Mouse (Mus musculus): Measurements from ENCODE around the gene Acrbp. TPM values are rescaled to one million over a fixed set of nuclear protein-coding genes. Genes with fewer than 3 reads are reported as not detected.
A peak's percentile ranks its signal among the peaks of the same experiment; 100 is the strongest.

Acrbp gene
- polyA plus RNA-seq, 1 experiment from 2014 or later = 10.6 TPM

DNA sequence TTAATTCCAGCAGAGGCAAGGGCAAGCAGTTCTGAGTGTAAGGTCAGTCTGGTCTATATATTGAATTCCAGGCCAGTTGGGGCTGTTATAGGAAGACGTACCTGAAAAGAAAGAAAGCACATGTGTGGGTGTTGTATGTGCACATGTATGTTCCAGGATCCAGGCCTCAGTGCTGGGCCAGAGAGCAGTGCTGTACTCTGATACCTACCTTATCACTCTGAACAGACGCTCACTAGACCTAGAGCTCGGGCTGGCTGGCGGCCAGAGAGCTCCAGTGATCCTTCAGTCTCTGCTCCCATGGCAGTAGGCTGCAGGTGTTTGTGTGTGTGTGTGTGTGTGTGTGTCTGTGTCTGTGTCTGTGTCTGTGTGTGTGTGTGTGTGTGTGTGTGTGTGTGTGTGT lies 54.7 kb downstream of the Acrbp start:
- peaks cover 55% of the 10 kb centered on the region for H3K36me3 ChIP-seq (ENCODE audit: control insufficient read depth, insufficient read depth, low read length)
- H3K27ac ChIP-seq (ENCODE audit: low read length) = no peak overlapping the region
- no peak overlapping the region for H3K4me2 ChIP-seq (ENCODE audit: low read depth, low read length)
- peak; percentile 79 for ATAC-seq
- H3K4me1 ChIP-seq (ENCODE audit: control insufficient read depth, insufficient read depth, low read length) = peaks cover 12% of the 10 kb centered on the region
- no peak overlapping the region for H3K4me3 ChIP-seq (ENCODE audit: low read length)
- H3K9ac ChIP-seq (ENCODE audit: low read depth, low read length) = no peak overlapping the region
- no peaks in the 10 kb centered on the region for H3K9me3 ChIP-seq (ENCODE audit: control insufficient read depth, low read length)
- no peaks in the 10 kb centered on the region for H3K27me3 ChIP-seq (replicated peaks; ENCODE audit: control insufficient read depth, insufficient read depth, low read length)
- 86% methylated on average over 4 of the region's 4 CpGs for WGBS

DNA sequence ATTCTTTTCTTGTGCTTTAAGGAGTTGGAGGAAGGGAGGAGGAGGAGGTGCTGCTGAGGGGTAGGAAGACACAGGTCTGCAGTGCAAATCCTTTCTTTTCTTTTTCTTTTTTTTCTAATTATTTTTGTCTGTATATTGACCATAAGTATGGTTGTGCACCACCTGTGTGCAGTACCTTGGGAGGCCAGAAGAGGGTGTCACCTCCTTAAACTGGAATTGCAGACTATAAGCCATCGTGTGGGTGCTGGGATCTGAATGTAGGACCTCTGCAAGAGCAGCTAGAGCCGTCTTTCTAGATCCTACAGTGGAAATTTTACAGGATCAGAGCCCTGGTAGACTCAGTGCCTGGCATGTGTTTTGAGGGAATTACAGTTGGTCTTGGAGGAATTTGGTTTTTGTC lies 58.2 kb downstream of the Acrbp start:
- no peaks in the 10 kb centered on the region for H3K9me3 ChIP-seq (ENCODE audit: control insufficient read depth, low read length)
- peaks cover 80% of the 10 kb centered on the region for H3K36me3 ChIP-seq (ENCODE audit: control insufficient read depth, insufficient read depth, low read length)
- H3K4me2 ChIP-seq (ENCODE audit: low read depth, low read length) = no peak overlapping the region
- H3K27ac ChIP-seq (ENCODE audit: low read length) = no peak overlapping the region
- H3K27me3 ChIP-seq (replicated peaks; ENCODE audit: control insufficient read depth, insufficient read depth, low read length) = no peaks in the 10 kb centered on the region
- ATAC-seq = no peak
- no peak overlapping the region for H3K9ac ChIP-seq (ENCODE audit: low read depth, low read length)
- no peaks in the 10 kb centered on the region for H3K4me1 ChIP-seq (ENCODE audit: control insufficient read depth, insufficient read depth, low read length)
- no peak overlapping the region for H3K4me3 ChIP-seq (ENCODE audit: low read length)
- WGBS = 100% methylated on average over 2 of the region's 2 CpGs

DNA sequence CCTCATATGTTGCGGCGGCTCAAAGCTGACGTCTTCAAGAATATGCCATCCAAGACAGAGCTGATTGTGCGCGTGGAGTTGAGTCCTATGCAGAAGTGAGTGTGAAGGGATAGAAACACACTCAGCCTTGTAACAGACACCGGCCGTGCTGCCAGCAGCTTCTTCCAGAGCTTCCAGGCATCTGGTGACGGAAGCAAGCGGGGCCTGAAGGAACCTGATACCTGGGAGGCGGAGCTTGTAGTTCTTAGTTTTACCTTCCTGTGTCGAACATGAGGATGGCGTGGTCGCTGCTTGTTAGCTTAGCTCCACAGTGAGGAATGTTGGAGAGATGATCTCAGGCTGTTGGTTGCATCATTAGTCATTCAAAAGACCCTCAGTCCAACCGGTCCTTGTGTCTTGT lies 59.9 kb downstream of the Acrbp start:
- Histone ChIP-seq H3K9ac (ENCODE audit: low read depth, low read length) (no peak overlapping the region), H3K27ac (ENCODE audit: low read length) (no peak overlapping the region), H3K4me3 (ENCODE audit: low read length) (no peak overlapping the region), H3K27me3 (replicated peaks; ENCODE audit: control insufficient read depth, insufficient read depth, low read length) (no peaks in the 10 kb centered on the region), H3K9me3 (ENCODE audit: control insufficient read depth, low read length) (no peaks in the 10 kb centered on the region), H3K4me1 (ENCODE audit: control insufficient read depth, insufficient read depth, low read length) (no peaks in the 10 kb centered on the region), H3K36me3 (ENCODE audit: control insufficient read depth, insufficient read depth, low read length) (peaks cover 85% of the 10 kb centered on the region), H3K4me2 (ENCODE audit: low read depth, low read length) (no peak overlapping the region)
- 83% methylated on average over 14 of the region's 14 CpGs for WGBS
- ATAC-seq = no peak

DNA sequence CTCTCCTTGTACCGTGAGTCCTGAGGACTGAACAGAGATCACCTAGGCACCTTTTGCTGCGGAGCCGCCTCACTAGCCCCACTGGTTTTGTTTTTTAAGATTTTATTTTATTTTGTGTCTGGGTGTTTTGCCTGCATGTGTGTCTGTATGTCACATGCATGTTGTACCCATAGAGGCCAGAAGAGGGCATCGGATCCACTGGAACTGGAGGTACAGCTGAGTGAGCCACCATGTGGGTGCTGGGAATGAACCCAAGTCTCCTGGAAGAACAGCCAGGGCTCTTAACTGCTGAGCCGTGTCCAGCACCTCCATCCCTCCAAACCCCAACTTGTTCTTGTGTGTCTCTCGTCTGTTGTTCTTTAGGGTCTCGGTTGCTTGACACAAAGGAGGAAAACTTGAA lies 61.4 kb downstream of the Acrbp start:
- H3K27me3 ChIP-seq (replicated peaks; ENCODE audit: control insufficient read depth, insufficient read depth, low read length) = no peaks in the 10 kb centered on the region
- H3K27ac ChIP-seq (ENCODE audit: low read length) = no peak overlapping the region
- H3K4me1 ChIP-seq (ENCODE audit: control insufficient read depth, insufficient read depth, low read length) = no peaks in the 10 kb centered on the region
- H3K36me3 ChIP-seq (ENCODE audit: control insufficient read depth, insufficient read depth, low read length) = peaks cover 72% of the 10 kb centered on the region
- H3K9me3 ChIP-seq (ENCODE audit: control insufficient read depth, low read length) = no peaks in the 10 kb centered on the region
- H3K9ac ChIP-seq (ENCODE audit: low read depth, low read length) = no peak overlapping the region
- 86% methylated on average over 7 of the region's 7 CpGs for WGBS
- H3K4me2 ChIP-seq (ENCODE audit: low read depth, low read length) = no peak overlapping the region
- no peak overlapping the region for H3K4me3 ChIP-seq (ENCODE audit: low read length)
- ATAC-seq = no peak

DNA sequence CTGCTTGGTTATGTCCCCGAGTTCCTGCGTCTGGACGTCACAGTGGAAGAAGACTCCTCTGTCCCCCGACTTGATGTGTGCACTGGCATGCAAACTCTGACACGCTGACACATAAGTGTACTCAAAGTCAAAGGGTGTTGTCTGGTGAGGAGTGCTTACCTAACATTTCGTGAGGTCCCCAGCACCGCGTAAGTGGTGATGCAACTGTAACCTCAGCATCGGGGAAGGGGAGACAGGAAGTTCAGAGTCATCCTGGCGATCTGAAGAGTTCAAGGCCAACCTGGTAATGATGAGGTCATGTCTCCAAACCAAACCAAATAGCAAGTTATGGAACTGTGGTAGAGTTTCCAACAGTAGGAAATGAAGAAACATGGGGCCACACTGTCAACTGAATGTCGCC lies 63.1 kb downstream of the Acrbp start:
- WGBS = 89% methylated on average over 11 of the region's 11 CpGs
- Histone ChIP-seq H3K4me1 (ENCODE audit: control insufficient read depth, insufficient read depth, low read length) (no peaks in the 10 kb centered on the region), H3K9me3 (ENCODE audit: control insufficient read depth, low read length) (no peaks in the 10 kb centered on the region), H3K27me3 (replicated peaks; ENCODE audit: control insufficient read depth, insufficient read depth, low read length) (no peaks in the 10 kb centered on the region), H3K36me3 (ENCODE audit: control insufficient read depth, insufficient read depth, low read length) (peaks cover 64% of the 10 kb centered on the region), H3K4me3 (ENCODE audit: low read length) (no peak overlapping the region), H3K9ac (ENCODE audit: low read depth, low read length) (no peak overlapping the region), H3K27ac (ENCODE audit: low read length) (no peak overlapping the region), H3K4me2 (ENCODE audit: low read depth, low read length) (no peak overlapping the region)
- ATAC-seq = no peak

Small RNA genes lying within 50 kb of the gene (microRNA-seq; reads per million reads assigned to microRNA genes)
- not detected for gene Mir7045

Other genes with a start within 250 kb of the Acrbp start
- gene Spsb2, start 241.0 kb upstream of the Acrbp start, polyA plus RNA-seq (2015; fragmentation: Nextera tagmentation; extraction: Ambion mirVana) = 25.7 and 31.7 TPM in 2 replicates
- gene Tpi1, start 235.4 kb upstream of the Acrbp start, polyA plus RNA-seq (2015; fragmentation: Nextera tagmentation; extraction: Ambion mirVana) = 1,250 and 1,271 TPM in 2 replicates
- gene Usp5, start 220.2 kb upstream of the Acrbp start, polyA plus RNA-seq (2015; fragmentation: Nextera tagmentation; extraction: Ambion mirVana) = 106 and 117 TPM in 2 replicates
- gene Cdca3, start 220.1 kb upstream of the Acrbp start, polyA plus RNA-seq (2015; fragmentation: Nextera tagmentation; extraction: Ambion mirVana) = 153 and 183 TPM in 2 replicates
- 0.70 and 1.7 TPM in 2 replicates for gene Gnb3, start 209.4 kb upstream of the Acrbp start, polyA plus RNA-seq (2015; fragmentation: Nextera tagmentation; extraction: Ambion mirVana)
- gene P3h3, start 191.9 kb upstream of the Acrbp start, polyA plus RNA-seq (2015; fragmentation: Nextera tagmentation; extraction: Ambion mirVana) = 5.6 and 7.2 TPM in 2 replicates
- gene Gpr162, start 185.7 kb upstream of the Acrbp start, polyA plus RNA-seq (2015; fragmentation: Nextera tagmentation; extraction: Ambion mirVana) = 0.75 and 0.77 TPM in 2 replicates
- gene Cd4, start 161.5 kb upstream of the Acrbp start, polyA plus RNA-seq (2015; fragmentation: Nextera tagmentation; extraction: Ambion mirVana) = 0.44 and 0.70 TPM in 2 replicates
- 1.9 TPM in 2 replicates for gene Lag3, start 138.0 kb upstream of the Acrbp start, polyA plus RNA-seq (2015; fragmentation: Nextera tagmentation; extraction: Ambion mirVana)
- 87.8 and 173 TPM in 2 replicates for gene Ptms, start 129.6 kb upstream of the Acrbp start, polyA plus RNA-seq (2015; fragmentation: Nextera tagmentation; extraction: Ambion mirVana)
- 296 and 299 TPM in 2 replicates for gene Mlf2, start 118.3 kb upstream of the Acrbp start, polyA plus RNA-seq (2015; fragmentation: Nextera tagmentation; extraction: Ambion mirVana)
- gene Cops7a, start 84.2 kb upstream of the Acrbp start, polyA plus RNA-seq (2015; fragmentation: Nextera tagmentation; extraction: Ambion mirVana) = 170 and 176 TPM in 2 replicates
- 1.9 and 2.0 TPM in 2 replicates for gene Pianp, start 53.0 kb upstream of the Acrbp start, polyA plus RNA-seq (2015; fragmentation: Nextera tagmentation; extraction: Ambion mirVana)
- gene Zfp384, start 40.5 kb upstream of the Acrbp start, polyA plus RNA-seq (2015; fragmentation: Nextera tagmentation; extraction: Ambion mirVana) = 8.9 and 10.3 TPM in 2 replicates
- 96.0 and 105 TPM in 2 replicates for gene Ing4, start 9.9 kb upstream of the Acrbp start, polyA plus RNA-seq (2015; fragmentation: Nextera tagmentation; extraction: Ambion mirVana)
- gene Lpar5, start 18.2 kb downstream of the Acrbp start, polyA plus RNA-seq (2015; fragmentation: Nextera tagmentation; extraction: Ambion mirVana) = 9.4 and 9.7 TPM in 2 replicates
- 41.3 and 44.8 TPM in 2 replicates for gene Chd4, start 46.3 kb downstream of the Acrbp start, polyA plus RNA-seq (2015; fragmentation: Nextera tagmentation; extraction: Ambion mirVana)
- gene Nop2, start 82.2 kb downstream of the Acrbp start, polyA plus RNA-seq (2015; fragmentation: Nextera tagmentation; extraction: Ambion mirVana) = 59.5 and 66.8 TPM in 2 replicates
- gene Iffo1, start 95.6 kb downstream of the Acrbp start, polyA plus RNA-seq (2015; fragmentation: Nextera tagmentation; extraction: Ambion mirVana) = 4.5 and 5.3 TPM in 2 replicates
- 2,256 and 2,328 TPM in 2 replicates for gene Gapdh, start 116.8 kb downstream of the Acrbp start, polyA plus RNA-seq (2015; fragmentation: Nextera tagmentation; extraction: Ambion mirVana)
- gene Ncapd2, start 142.0 kb downstream of the Acrbp start, polyA plus RNA-seq (2015; fragmentation: Nextera tagmentation; extraction: Ambion mirVana) = 67.8 and 78.0 TPM in 2 replicates
- gene Mrpl51, start 142.1 kb downstream of the Acrbp start, polyA plus RNA-seq (2015; fragmentation: Nextera tagmentation; extraction: Ambion mirVana) = 267 and 284 TPM in 2 replicates
- 5.0 and 5.9 TPM in 2 replicates for gene Vamp1, start 165.9 kb downstream of the Acrbp start, polyA plus RNA-seq (2015; fragmentation: Nextera tagmentation; extraction: Ambion mirVana)
- 13.3 and 14.4 TPM in 2 replicates for gene Tapbpl, start 182.2 kb downstream of the Acrbp start, polyA plus RNA-seq (2015; fragmentation: Nextera tagmentation; extraction: Ambion mirVana)
- 2.0 and 2.3 TPM in 2 replicates for gene Cd27, start 187.3 kb downstream of the Acrbp start, polyA plus RNA-seq (2015; fragmentation: Nextera tagmentation; extraction: Ambion mirVana)
- gene Tuba3a, start 236.4 kb downstream of the Acrbp start, polyA plus RNA-seq (2015; fragmentation: Nextera tagmentation; extraction: Ambion mirVana) = 0.09 and 0.17 TPM in 2 replicates